Mouse (Mus musculus) v-Abl transformed pro-B cells (cell line): ENCODE results near the gene Erich4.

ENCODE experiments used
- in situ Hi-C, 2 experiments: fragments of 400-800 bp; cut with MboI; formaldehyde crosslinking; loops; one replicate each; pipeline ENCODE4 v1.15.1; 2025; ENCODE audit not compliant: unreplicated experiment in 2 of 2

Gene Erich4

GRCm38 (mm10) chr7:25615706-25616011, at the start of gene Erich4:
Gene Erich4 (minus strand): TSS chr7:25615892.
- in situ Hi-C loops, result no loop called here

DNA sequence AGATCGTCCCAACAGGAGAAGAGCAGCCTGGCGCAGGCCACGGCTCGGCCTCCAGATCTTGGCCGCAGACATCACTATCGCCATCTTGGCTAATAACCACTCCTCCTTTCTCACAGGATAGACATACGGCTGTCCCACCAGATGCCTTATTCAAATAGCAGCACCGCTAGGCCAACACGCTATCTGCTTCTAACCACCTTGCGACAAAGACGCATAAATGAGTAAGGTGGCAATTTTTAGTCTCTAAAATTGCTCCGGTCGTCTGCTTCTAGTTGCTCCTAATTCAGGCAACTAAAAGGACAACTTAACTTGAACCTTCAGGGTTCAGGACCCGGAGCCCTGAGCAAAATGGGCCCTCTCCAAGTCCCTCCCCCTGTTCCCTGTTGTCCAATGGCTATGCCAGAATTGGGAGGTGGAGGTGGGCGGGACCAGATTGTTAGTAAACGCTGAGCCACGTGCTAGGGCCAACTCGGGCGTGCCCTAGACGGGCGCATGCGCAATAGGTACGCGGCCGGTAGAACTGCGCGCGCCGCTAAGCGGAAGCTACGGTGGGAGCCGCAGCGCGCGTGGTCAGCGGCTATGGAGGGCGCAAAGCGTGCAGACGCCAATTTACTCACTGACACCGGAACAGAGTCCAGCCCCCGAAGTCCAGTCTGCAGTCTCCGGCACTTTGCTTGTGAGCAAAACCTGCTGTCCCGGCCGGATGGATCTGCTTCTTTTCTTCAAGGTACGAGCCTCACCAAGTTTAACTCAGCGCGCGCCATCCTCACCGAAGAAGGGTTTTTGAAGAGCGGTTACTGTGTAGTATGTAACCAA, 43.2 kb upstream of the Erich4 start, which contains the start of the genes Bckdha and Exosc5:
Bckdha (minus strand) TSS at position 325 of the 816 bp plus-strand sequence.
Exosc5 (plus strand) TSS at position 508 of the 816 bp plus-strand sequence.
- in situ Hi-C loops, result loop anchor here (5.0 to 10.0 kb wide), 3 partner anchors 37 to 234 kb away; no protein-coding TSS in a partner anchor

DNA sequence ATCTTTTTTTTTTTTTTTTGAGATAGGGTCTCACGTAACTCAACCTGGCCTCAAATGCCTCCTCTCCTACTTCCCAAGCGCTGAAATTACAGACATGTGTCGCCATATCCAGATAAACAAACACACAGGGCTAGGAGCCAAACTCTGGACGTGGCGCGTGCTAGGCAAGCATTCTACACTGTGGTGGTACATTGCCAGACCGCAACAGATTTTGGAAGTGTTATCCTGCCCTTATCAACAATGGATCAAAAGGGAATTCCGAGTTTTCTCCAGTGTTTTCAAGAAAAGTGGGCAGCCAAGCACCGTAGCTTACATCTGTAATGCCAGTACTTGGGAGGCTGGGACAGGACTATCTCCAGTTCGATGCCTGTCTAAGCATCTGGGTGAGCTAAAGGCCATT, 42.1 kb upstream of the Erich4 start:
- in situ Hi-C loops, result loop anchor here (5.0 to 10.0 kb wide), 3 partner anchors 35 to 233 kb away; no protein-coding TSS in a partner anchor

DNA sequence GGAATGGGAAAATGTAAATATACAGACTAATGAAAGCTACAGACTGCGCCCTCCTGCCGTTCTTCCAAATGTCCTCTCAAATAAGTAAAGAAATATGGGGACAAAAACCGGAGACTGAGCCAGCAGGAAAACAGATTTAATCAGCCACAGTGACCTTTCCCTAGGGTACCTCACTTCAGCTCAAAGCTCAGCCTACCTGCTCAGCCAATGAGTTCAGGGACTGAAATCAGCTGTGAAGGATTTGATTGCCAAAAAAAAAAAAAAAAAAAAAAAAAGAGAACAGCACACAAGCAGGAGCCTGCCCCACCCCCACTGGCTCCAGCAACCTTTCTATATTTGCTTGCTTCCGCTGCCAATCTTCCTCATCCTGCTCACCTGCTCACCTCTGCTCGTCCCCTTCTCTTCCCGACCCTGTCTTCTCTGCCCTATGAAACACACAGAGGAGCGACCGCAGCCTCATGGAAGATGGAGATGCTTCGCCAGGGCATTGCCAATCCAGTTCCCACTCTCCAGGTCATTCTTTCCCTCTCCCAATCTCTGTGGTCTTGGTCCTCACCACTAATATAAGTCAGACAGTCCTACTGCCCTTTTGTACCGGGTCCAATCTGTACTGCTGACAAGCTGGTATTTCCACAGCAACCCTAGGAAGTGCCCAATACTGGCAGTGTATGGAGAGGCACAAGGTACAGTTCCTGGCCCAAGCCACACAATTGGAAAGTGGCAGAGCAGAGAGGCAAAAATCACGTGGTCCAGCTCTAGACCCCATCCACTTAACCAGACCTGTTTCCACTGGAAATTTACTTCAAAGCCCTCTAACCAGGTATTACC, 40.1 kb upstream of the Erich4 start:
- in situ Hi-C loops, result loop anchor here (5.0 to 10.0 kb wide), 3 partner anchors 34 to 231 kb away; no protein-coding TSS in a partner anchor

GRCm38 (mm10) chr7:25652244-25652759, 36.6 kb upstream of the Erich4 start:
- in situ Hi-C loops, result loop anchor here (5.0 to 10.0 kb wide), 3 partner anchors 35 to 228 kb away; partner anchors contain the start of gene Tgfb1 (in 2 of the 2)

- in situ Hi-C loops, result loop anchor here (5.0 to 10.0 kb wide), 3 partner anchors 36 to 226 kb away; partner anchors contain the start of gene Tgfb1 (in 2 of the 2)
Observed at GRCm38 (mm10) chr7:25651281-25651680, 35.6 kb upstream of the Erich4 start.

DNA sequence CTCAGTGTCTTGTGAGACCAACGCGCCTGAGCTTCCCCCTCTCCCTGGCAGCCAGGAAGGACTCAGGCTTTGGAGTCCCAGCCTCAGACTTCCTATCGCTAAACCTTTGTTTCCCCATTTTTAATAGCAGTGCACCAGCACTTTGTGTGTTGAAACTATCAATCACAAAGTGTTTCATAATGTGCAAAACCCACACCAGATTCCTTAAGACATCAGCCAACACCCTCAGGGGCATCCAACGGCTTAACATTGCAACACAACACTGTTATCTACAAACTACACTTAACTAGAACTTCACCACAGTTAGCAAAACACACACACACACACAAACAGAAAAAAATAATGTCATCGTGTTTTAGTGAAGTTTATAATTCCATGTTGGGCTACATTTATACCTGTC, 34.1 kb upstream of the Erich4 start:
- in situ Hi-C loops, result loop anchor here (5.0 to 25.0 kb wide), 5 partner anchors 37 to 1812 kb away; partner anchors contain the start of genes Tgfb1 (in 2 of the 2) and Sertad3 (in 1 of the 2)

DNA sequence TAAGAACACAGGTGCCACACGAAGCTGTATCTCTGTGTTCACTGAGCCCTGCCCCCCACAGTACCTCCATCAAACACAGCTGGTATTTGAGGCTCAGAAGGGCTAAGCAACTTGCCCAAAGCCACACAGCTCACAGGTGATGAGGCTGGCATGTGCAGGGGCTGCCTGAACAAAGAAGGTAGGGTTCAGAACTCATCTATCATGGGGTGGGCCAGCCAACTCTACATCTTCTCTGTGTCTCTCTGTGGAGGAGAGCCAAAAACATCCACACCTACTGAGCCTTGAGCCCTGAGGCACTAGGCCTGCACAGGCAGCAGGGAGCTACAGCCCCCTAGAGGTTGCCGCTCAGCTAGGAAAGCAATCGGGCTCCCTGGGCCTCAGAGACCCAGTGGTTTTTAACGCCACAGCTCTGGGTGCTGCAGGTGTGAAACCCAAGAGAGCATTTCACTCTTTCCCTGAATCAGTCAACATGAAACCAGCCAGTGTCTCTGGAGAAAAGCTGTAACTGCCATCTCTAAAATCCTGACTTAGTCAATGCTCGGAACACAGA, 32.0 kb upstream of the Erich4 start:
- in situ Hi-C loops, result loop anchor here in 1 of 2 experiments (25.0 kb wide), 2 partner anchors 1085 to 1815 kb away; partner anchors contain the start of gene Sertad3

DNA sequence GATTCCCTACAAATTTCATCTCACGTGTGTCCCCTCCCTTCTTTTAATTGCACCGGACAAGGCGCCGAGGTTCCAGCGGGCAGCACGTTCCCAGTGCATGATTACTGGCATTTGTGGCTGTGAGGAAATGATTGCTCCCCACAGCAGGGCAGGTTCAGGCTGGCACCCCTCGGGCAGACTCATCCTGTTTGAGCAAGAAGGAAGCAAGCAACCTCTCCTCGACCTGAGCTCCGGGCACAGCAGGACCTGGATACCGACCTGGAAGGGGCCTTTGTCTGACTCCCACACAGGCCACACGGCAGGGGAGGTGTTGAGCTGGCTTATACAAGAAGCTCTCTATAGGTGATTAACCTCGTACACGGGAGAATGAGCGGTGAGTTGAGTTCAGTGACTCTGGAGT, 29.4 kb upstream of the Erich4 start:
- in situ Hi-C loops, result loop anchor here in 1 of 2 experiments (25.0 kb wide), 2 partner anchors 1083 to 1817 kb away; partner anchors contain the start of gene Sertad3

DNA sequence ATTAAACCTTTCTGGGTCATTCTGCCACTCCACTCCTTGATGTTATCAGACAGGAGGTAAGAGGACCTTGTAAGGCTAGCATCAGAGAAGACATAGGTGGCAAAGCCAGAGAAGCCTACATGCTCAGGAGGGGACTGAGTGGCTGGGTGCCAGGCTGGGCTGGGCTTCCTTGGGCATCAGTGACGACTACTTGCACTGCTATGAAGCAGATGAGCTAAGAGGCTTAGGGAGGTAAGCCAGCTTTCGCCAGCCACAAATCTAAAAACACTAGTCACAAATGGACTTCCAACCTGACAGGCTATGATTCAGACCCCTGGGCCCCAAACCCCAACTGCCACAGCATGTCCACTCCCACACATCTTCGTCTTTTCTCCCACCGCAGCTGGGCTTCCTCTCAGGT, 28.9 kb upstream of the Erich4 start:
- in situ Hi-C loops, result loop anchor here in 1 of 2 experiments (25.0 kb wide), 2 partner anchors 1082 to 1818 kb away; partner anchors contain the start of gene Sertad3

DNA sequence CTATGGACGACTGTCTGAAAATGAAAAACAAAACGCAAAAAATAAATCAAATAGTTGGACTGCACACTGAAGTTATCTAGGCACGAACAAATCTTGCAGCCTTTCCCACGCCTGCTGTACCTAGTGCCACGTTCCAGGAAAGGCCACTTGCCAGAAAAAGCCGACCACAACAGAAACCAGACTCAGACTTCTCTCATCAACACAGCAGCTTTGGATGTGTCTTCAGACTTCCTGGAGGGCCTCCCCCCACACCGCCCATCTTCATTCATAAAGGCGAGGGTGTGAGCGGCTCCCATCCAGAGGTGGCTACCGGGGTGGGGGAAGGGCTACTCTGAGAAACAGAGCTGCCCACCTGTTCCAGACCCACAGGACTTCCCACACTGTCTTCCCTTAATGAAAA, 28.4 kb upstream of the Erich4 start:
- in situ Hi-C loops, result loop anchor here in 1 of 2 experiments (25.0 kb wide), 2 partner anchors 1082 to 1818 kb away; partner anchors contain the start of gene Sertad3

GRCm38 (mm10) chr7:25639754-25640153, 24.1 kb upstream of the Erich4 start:
- in situ Hi-C loops, result loop anchor here in 1 of 2 experiments (25.0 kb wide), 2 partner anchors 1077 to 1823 kb away; partner anchors contain the start of gene Sertad3

DNA sequence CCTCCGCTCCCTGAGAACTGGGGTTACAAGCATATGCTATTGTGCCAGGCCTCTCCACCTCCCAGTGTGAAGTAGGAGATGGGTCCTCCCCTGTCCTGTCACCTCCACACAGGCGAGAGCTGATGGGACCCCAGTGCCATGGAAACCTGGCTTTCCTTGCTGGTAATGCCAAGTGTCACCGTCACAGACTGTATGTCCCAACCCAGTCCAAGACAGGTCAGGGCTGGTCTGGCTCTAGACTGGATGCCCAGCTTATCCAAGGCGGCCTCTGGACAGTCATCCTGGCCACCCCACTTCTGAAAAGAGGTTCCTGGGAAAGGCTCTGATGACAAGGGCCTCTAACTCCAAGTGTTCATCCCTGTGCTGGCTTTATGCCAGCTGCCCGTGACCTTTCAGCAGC, 21.4 kb upstream of the Erich4 start:
- in situ Hi-C loops, result loop anchor here in 1 of 2 experiments (25.0 kb wide), 2 partner anchors 1075 to 1825 kb away; partner anchors contain the start of gene Sertad3

DNA sequence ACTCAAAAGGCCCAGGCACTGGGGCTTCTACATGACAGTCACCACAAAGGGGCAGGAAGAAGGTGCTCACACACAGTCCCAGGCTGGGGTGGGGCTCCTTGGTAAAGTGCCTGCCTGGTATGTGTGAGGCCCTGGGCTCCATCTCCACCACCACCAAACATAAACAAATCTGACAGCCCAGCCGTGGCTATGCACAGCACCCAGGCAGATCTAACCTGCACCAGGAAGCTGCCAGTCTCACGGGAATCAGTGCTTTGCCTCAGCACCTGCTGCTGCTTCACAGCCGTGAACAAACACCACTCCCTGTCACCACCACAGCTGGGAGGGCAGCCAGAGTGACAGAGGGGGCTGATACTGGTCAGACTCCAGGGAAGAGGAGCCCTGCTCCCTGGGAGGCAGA, 20.7 kb upstream of the Erich4 start:
- in situ Hi-C loops, result loop anchor here in 1 of 2 experiments (25.0 kb wide), 2 partner anchors 1074 to 1826 kb away; partner anchors contain the start of gene Sertad3

DNA sequence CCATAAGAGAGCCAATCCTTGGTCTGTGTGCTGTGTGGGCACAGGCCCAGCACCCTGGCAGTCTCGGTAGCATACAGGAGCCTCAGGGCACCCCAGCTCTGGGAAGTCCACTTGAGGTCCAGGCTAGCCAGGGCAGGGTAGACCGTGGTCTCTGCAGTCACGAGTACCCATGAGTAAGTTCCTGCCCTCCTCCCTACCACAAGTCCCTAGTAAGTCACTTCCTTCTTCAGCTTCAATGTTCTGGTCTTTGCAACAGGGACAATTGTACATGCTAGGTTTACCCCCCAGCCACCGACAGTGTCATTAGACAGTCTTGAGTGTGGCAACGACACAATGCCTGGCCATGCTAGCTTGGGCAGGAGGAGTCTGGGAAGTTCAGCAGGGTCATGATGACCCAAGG, 17.0 kb upstream of the Erich4 start:
- in situ Hi-C loops, result loop anchor here in 1 of 2 experiments (25.0 kb wide), 2 partner anchors 1070 to 1830 kb away; partner anchors contain the start of gene Sertad3

DNA sequence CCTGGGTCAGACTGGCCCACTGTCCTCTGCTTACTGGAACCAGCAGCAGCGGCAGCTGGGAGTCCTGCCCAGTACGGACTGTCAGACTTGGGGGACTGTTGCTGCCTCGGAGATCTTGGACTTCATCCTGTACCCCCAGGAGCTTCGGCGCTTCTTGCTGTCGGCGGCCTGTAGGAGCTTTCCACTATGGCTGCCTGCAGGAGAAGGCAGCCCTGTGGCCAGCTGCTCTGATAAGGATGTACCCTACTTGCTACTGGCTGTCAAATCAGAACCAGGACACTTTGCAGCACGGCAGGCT, 12.6 kb upstream of the Erich4 start:
- in situ Hi-C loops, result loop anchor here in 1 of 2 experiments (10.0 to 25.0 kb wide), 3 partner anchors 87 to 1834 kb away; partner anchors contain the start of genes Ccdc97 and Sertad3

GRCm38 (mm10) chr7:25627431-25628322, 12.0 kb upstream of the Erich4 start:
- in situ Hi-C loops, result loop anchor here in 1 of 2 experiments (10.0 to 25.0 kb wide), 3 partner anchors 87 to 1835 kb away; partner anchors contain the start of genes Ccdc97 and Sertad3
